Mouse (Mus musculus): ENCODE measurements around the gene Mettl13. TPM values are rescaled to one million over a fixed set of nuclear protein-coding genes. Genes with fewer than 3 reads are reported as not detected.
A peak's percentile ranks its signal among the peaks of the same experiment; 100 is the strongest.

Mettl13 gene
- total and polyA plus RNA-seq, 2 experiments from 2014 or later = 9.7 to 12.4 TPM

DNA sequence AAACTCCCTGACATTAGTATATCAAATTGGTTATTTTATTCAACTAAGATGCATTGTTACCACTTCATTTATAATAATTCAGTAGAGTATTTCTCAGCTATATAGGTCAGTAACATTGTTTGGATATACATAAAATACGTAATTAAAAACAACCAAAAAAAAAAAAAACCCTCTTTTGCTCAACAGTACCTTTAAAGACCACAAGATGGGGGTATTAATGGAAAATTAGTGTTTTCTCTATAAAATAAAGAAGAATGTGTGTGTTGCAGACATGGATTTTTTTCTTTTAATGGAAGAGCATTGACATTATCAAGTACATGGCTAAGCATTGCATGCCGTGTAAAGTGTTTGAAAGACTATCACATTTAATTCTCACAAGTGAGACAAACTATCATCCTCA is 34.5 kb upstream of the Mettl13 start:
- ATAC-seq = no peak
- WGBS = 82% methylated on average over 2 of the region's 2 CpGs
- Histone ChIP-seq H3K4me2 (ENCODE audit: low read depth, low read length) (no peak overlapping the region), H3K9ac (replicated peaks; ENCODE audit: low read length) (no peak overlapping the region), H3K27ac (no peak overlapping the region), H3K27me3 (ENCODE audit: insufficient read depth, low read length) (no peaks in the 10 kb centered on the region), H3K36me3 (ENCODE audit: insufficient read depth, low read length) (peaks cover 13% of the 10 kb centered on the region), H3K9me3 (ENCODE audit: low read length) (no peaks in the 10 kb centered on the region), H3K4me1 (ENCODE audit: insufficient read depth, low read length) (no peaks in the 10 kb centered on the region), H3K4me3 (ENCODE audit: low read length) (no peak overlapping the region)
- peak; percentile 58 for TF ChIP-seq CTCF (IDR thresholded peaks at IDR 0.05; ENCODE audit: low read depth)
- DNase-seq (ENCODE audit: low spot score) = no peak

- DNase-seq (ENCODE audit: low spot score) (no peak), ATAC-seq (no peak)
- no peak overlapping the region for H3K9ac ChIP-seq (replicated peaks; ENCODE audit: low read length)
- no peaks in the 10 kb centered on the region for H3K27me3 ChIP-seq (ENCODE audit: insufficient read depth, low read length)
- no peak overlapping the region for H3K4me3 ChIP-seq (ENCODE audit: low read length)
- TF ChIP-seq CTCF (IDR thresholded peaks at IDR 0.05; ENCODE audit: low read depth) = peak; percentile 32; the same call in 1 of the 2 replicates
- peaks cover 18% of the 10 kb centered on the region for H3K36me3 ChIP-seq (ENCODE audit: insufficient read depth, low read length)
- H3K9me3 ChIP-seq (ENCODE audit: low read length) = no peaks in the 10 kb centered on the region
- WGBS = 96% methylated on average over 3 of the region's 3 CpGs
- no peak overlapping the region for H3K4me2 ChIP-seq (ENCODE audit: low read depth, low read length)
- no peaks in the 10 kb centered on the region for H3K4me1 ChIP-seq (ENCODE audit: insufficient read depth, low read length)
- no peak overlapping the region for H3K27ac ChIP-seq
These were observed 26.7 kb upstream of the Mettl13 start for GRCm38 (mm10) chr1:162575098-162575497.

GRCm38 (mm10) chr1:162570931-162571601 is 22.7 kb upstream of the Mettl13 start:
- Histone ChIP-seq H3K4me1 (ENCODE audit: insufficient read depth, low read length) (peaks cover 4% of the 10 kb centered on the region; the same call in 1 of the 2 replicates), H3K27ac (peak overlapping the region; percentile 95), H3K27me3 (ENCODE audit: insufficient read depth, low read length) (no peaks in the 10 kb centered on the region), H3K9me3 (ENCODE audit: low read length) (no peaks in the 10 kb centered on the region), H3K36me3 (ENCODE audit: insufficient read depth, low read length) (peaks cover 4% of the 10 kb centered on the region; the same call in 1 of the 2 replicates), H3K4me2 (ENCODE audit: low read depth, low read length) (peak overlapping the region; percentile 85), H3K4me3 (ENCODE audit: low read length) (peak overlapping the region; percentile 98), H3K9ac (replicated peaks; ENCODE audit: low read length) (peak overlapping the region; percentile 93)
- ATAC-seq (peak; percentile 28), DNase-seq (ENCODE audit: low spot score) (peak; percentile 72)
- no peak; the same call in 1 of the 2 replicates for TF ChIP-seq CTCF (IDR thresholded peaks at IDR 0.05; ENCODE audit: low read depth)
- under 1% methylated on average over 46 of the region's 46 CpGs for WGBS

DNA sequence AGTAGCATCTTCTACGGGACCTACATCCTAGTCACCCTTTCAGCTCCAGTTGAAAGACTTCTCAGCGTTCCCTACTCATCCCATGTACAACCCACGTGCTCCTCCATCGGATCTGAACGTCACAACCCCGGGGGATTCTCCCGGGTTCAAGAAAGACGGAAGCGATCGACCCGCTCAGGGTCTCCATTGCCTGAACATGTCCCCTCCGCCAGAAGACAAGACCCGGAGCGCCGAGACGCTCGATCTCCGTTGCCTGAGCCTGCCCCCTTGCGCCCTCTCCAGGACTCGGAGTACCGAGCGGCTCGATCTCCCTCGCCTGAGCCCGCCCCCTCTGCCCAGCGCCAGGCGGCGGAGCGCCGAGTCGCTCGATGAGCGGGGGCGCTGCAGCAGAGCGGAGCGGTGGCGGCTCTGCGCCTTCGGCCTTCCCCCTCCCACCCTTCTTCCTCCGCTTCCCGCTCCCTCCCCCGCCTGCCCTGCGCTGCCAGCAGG is 22.0 kb upstream of the Mettl13 start, which contains the start of gene Vamp4:
TSS of gene Vamp4 (plus strand) at position 256 of the 489 bp plus-strand sequence.
- peak within 1 kb of the TSS; percentile 98 for H3K4me3 ChIP-seq (ENCODE audit: low read length)
- H3K27me3 ChIP-seq (ENCODE audit: insufficient read depth, low read length) = no peaks in the 10 kb centered on the region
- no peaks in the 10 kb centered on the region for H3K9me3 ChIP-seq (ENCODE audit: low read length)
- TF ChIP-seq CTCF (IDR thresholded peaks at IDR 0.05; ENCODE audit: low read depth) = peak; percentile 60
- H3K9ac ChIP-seq (replicated peaks; ENCODE audit: low read length) = peak within 1 kb of the TSS; percentile 93
- WGBS = 0% methylated on average over 42 of the region's 43 CpGs
- peaks cover 4% of the 10 kb centered on the region; the same call in 1 of the 2 replicates for H3K4me1 ChIP-seq (ENCODE audit: insufficient read depth, low read length)
- DNase-seq (ENCODE audit: low spot score) (peak; percentile 98), ATAC-seq (peak; percentile 98)
- H3K27ac ChIP-seq = peak within 1 kb of the TSS; percentile 95
- H3K36me3 ChIP-seq (ENCODE audit: insufficient read depth, low read length) = peaks cover 4% of the 10 kb centered on the region; the same call in 1 of the 2 replicates
- H3K4me2 ChIP-seq (ENCODE audit: low read depth, low read length) = peak within 1 kb of the TSS; percentile 85

- Histone ChIP-seq H3K4me3 (ENCODE audit: low read length) (no peak overlapping the region), H3K4me1 (ENCODE audit: insufficient read depth, low read length) (peaks cover 4% of the 10 kb centered on the region; the same call in 1 of the 2 replicates), H3K36me3 (ENCODE audit: insufficient read depth, low read length) (no peaks in the 10 kb centered on the region), H3K27ac (no peak overlapping the region), H3K27me3 (ENCODE audit: insufficient read depth, low read length) (no peaks in the 10 kb centered on the region), H3K9ac (replicated peaks; ENCODE audit: low read length) (no peak overlapping the region), H3K9me3 (ENCODE audit: low read length) (no peaks in the 10 kb centered on the region), H3K4me2 (ENCODE audit: low read depth, low read length) (no peak overlapping the region)
- whole genome bisulfite sequencing = 52% methylated on average over 3 of the region's 3 CpGs
- no peak for TF ChIP-seq CTCF (IDR thresholded peaks at IDR 0.05; ENCODE audit: low read depth)
- no peak for ATAC-seq
- no peak for DNase-seq (ENCODE audit: low spot score)
These were observed 19.0 kb upstream of the Mettl13 start for GRCm38 (mm10) chr1:162567351-162567750.

DNA sequence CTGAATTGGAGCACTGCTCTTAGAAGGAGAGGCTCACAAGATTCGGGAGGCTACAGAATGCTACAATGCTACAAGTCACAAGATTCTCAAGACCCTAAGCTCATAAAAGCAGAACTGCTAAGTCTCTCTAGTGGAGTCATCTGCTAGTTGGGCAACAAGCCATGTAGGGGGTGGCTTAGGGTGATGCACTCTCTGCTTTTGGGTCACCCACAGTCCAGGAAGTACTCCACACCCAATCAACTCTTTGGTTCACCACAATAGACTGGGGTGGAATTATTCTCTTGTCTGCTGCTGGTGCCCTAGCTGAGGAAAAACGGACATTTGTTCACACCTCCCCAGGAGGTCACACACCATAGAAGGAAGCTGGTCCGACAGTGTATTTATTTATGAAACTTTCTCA is 16.6 kb upstream of the Mettl13 start:
- no peak for TF ChIP-seq CTCF (IDR thresholded peaks at IDR 0.05; ENCODE audit: low read depth)
- no peaks in the 10 kb centered on the region for H3K36me3 ChIP-seq (ENCODE audit: insufficient read depth, low read length)
- 44% methylated on average over 3 of the region's 3 CpGs for WGBS
- H3K4me1 ChIP-seq (ENCODE audit: insufficient read depth, low read length) = peaks cover 4% of the 10 kb centered on the region; the same call in 1 of the 2 replicates
- ATAC-seq = no peak
- DNase-seq (ENCODE audit: low spot score) = no peak
- H3K4me3 ChIP-seq (ENCODE audit: low read length) = no peak overlapping the region
- H3K27me3 ChIP-seq (ENCODE audit: insufficient read depth, low read length) = no peaks in the 10 kb centered on the region
- no peaks in the 10 kb centered on the region for H3K9me3 ChIP-seq (ENCODE audit: low read length)
- no peak overlapping the region for H3K27ac ChIP-seq
- no peak overlapping the region for H3K9ac ChIP-seq (replicated peaks; ENCODE audit: low read length)
- H3K4me2 ChIP-seq (ENCODE audit: low read depth, low read length) = no peak overlapping the region

DNA sequence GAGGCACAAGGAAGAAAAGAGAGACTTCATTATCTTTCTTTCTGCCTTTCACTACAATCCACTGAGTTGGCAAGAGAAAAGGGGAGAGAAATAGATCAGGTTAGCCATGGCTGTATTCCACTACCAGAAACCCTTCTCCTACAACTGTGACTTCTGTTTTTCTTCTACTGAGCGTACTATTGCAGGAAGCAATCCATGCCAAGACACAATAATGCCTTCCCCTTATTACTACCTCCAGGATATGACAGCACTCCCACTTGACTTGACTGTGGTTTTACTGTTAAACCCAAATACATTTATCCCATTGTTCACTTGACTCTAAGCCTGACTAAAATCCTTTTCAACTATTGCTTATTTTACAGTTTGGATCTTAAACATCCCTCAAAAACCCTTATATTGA is 14.9 kb upstream of the Mettl13 start:
- H3K9me3 ChIP-seq (ENCODE audit: low read length) = no peaks in the 10 kb centered on the region
- H3K4me2 ChIP-seq (ENCODE audit: low read depth, low read length) = no peak overlapping the region
- WGBS = 76% methylated on average over 1 of the region's 1 CpGs
- H3K9ac ChIP-seq (replicated peaks; ENCODE audit: low read length) = no peak overlapping the region
- H3K27ac ChIP-seq = no peak overlapping the region
- ATAC-seq = no peak
- H3K27me3 ChIP-seq (ENCODE audit: insufficient read depth, low read length) = no peaks in the 10 kb centered on the region
- no peak for TF ChIP-seq CTCF (IDR thresholded peaks at IDR 0.05; ENCODE audit: low read depth)
- H3K36me3 ChIP-seq (ENCODE audit: insufficient read depth, low read length) = no peaks in the 10 kb centered on the region
- no peak overlapping the region for H3K4me3 ChIP-seq (ENCODE audit: low read length)
- no peak for DNase-seq (ENCODE audit: low spot score)
- no peaks in the 10 kb centered on the region for H3K4me1 ChIP-seq (ENCODE audit: insufficient read depth, low read length)
